Mouse (Mus musculus): ENCODE measurements around the gene Klf3. TPM values are rescaled to one million over a fixed set of nuclear protein-coding genes. Genes with fewer than 3 reads are reported as not detected.

Klf3 gene
- 10 to 100 TPM; 28.4 to 35.8 TPM for total RNA-seq (2021)
- long read RNA-seq, experiment 1, full-length matches to known transcripts, result 17 of 18 reads
- long read RNA-seq, experiment 1, partial matches to known transcripts, result 0 of 18 reads
- long read RNA-seq, experiment 1, other reads (novel, unspliced or antisense), result 1 of 18 reads
- long read RNA-seq, experiment 2, full-length matches to known transcripts, result 12 of 15 reads
- long read RNA-seq, experiment 2, partial matches to known transcripts, result 2 of 15 reads
- long read RNA-seq, experiment 2, other reads (novel, unspliced or antisense), result 1 of 15 reads

GRCm38 (mm10) chr5:64802795-64803719, at the start of gene Klf3:
Gene Klf3, plus strand, starts transcription at chr5:64803388.
- peak within 1 kb of the TSS; percentile 75 for H3K4me3 ChIP-seq
- H3K27ac ChIP-seq, result peak within 1 kb of the TSS; percentile 96
- DNase-seq (ENCODE audit: extremely low spot score in 1 of 2, low spot score in 2 of 2), result peak; percentile 78 to 85
- intact Hi-C loops (cut with DNase I), result loop anchor here (2.0 kb wide), 1 partner anchor 102 kb away; no protein-coding TSS in a partner anchor
- TF ChIP-seq CTCF (IDR thresholded peaks at IDR 0.05), result peak; percentile 3; the same call in 1 of the 2 replicates

GRCm38 (mm10) chr5:64762295-64762694, 40.9 kb upstream of the Klf3 start:
- intact Hi-C loops (cut with DNase I), result no loop called here
- no peak for TF ChIP-seq CTCF (IDR thresholded peaks at IDR 0.05)
- Histone ChIP-seq H3K4me3 (no peak overlapping the region), H3K27ac (no peak overlapping the region)
- no peak for DNase-seq (ENCODE audit: extremely low spot score in 1 of 2, low spot score in 2 of 2)

- no peak overlapping the region for H3K4me3 ChIP-seq
- intact Hi-C loops (cut with DNase I), result no loop called here
- H3K27ac ChIP-seq, result no peak overlapping the region
- TF ChIP-seq CTCF (IDR thresholded peaks at IDR 0.05), result no peak
- no peak for DNase-seq (ENCODE audit: extremely low spot score in 1 of 2, low spot score in 2 of 2)
These were observed 38.7 kb upstream of the Klf3 start for GRCm38 (mm10) chr5:64764452-64764851.

GRCm38 (mm10) chr5:64765765-64766164, 37.4 kb upstream of the Klf3 start:
- no peak for DNase-seq (ENCODE audit: extremely low spot score in 1 of 2, low spot score in 2 of 2)
- Histone ChIP-seq H3K27ac (no peak overlapping the region), H3K4me3 (no peak overlapping the region)
- intact Hi-C loops (cut with DNase I), result loop anchor here (2.0 kb wide), 1 partner anchor 33 kb away; no protein-coding TSS in a partner anchor
- TF ChIP-seq CTCF (IDR thresholded peaks at IDR 0.05), result no peak

GRCm38 (mm10) chr5:64766626-64767025, 36.6 kb upstream of the Klf3 start:
- no peak overlapping the region for H3K4me3 ChIP-seq
- no peak for DNase-seq (ENCODE audit: extremely low spot score in 1 of 2, low spot score in 2 of 2)
- intact Hi-C loops (cut with DNase I), result loop anchor here (2.0 kb wide), 1 partner anchor 32 kb away; no protein-coding TSS in a partner anchor
- TF ChIP-seq CTCF (IDR thresholded peaks at IDR 0.05), result no peak
- no peak overlapping the region for H3K27ac ChIP-seq

GRCm38 (mm10) chr5:64771619-64772018, 31.6 kb upstream of the Klf3 start:
- Histone ChIP-seq H3K27ac (no peak overlapping the region), H3K4me3 (no peak overlapping the region)
- intact Hi-C loops (cut with DNase I), result no loop called here
- no peak for DNase-seq (ENCODE audit: extremely low spot score in 1 of 2, low spot score in 2 of 2)
- no peak for TF ChIP-seq CTCF (IDR thresholded peaks at IDR 0.05)

GRCm38 (mm10) chr5:64778211-64778610, 25.0 kb upstream of the Klf3 start:
- no peak for DNase-seq (ENCODE audit: extremely low spot score in 1 of 2, low spot score in 2 of 2)
- intact Hi-C loops (cut with DNase I), result no loop called here

GRCm38 (mm10) chr5:64779285-64779684, 23.9 kb upstream of the Klf3 start:
- Histone ChIP-seq H3K27ac (no peak overlapping the region), H3K4me3 (no peak overlapping the region)
- TF ChIP-seq CTCF (IDR thresholded peaks at IDR 0.05), result no peak
- no peak for DNase-seq (ENCODE audit: extremely low spot score in 1 of 2, low spot score in 2 of 2)
- intact Hi-C loops (cut with DNase I), result no loop called here

More at GRCm38 (mm10) chr5:64778211-64778610, 25.0 kb upstream of the Klf3 start:
- Histone ChIP-seq H3K27ac (no peak overlapping the region), H3K4me3 (no peak overlapping the region)
- TF ChIP-seq CTCF (IDR thresholded peaks at IDR 0.05), result no peak

GRCm38 (mm10) chr5:64780778-64781177, 22.4 kb upstream of the Klf3 start:
- no peak overlapping the region for H3K4me3 ChIP-seq
- no peak for TF ChIP-seq CTCF (IDR thresholded peaks at IDR 0.05)
- no peak overlapping the region for H3K27ac ChIP-seq
- intact Hi-C loops (cut with DNase I), result no loop called here
- DNase-seq (ENCODE audit: extremely low spot score in 1 of 2, low spot score in 2 of 2), result no peak

- TF ChIP-seq CTCF (IDR thresholded peaks at IDR 0.05), result no peak
- DNase-seq (ENCODE audit: extremely low spot score in 1 of 2, low spot score in 2 of 2), result no peak
- Histone ChIP-seq H3K27ac (no peak overlapping the region), H3K4me3 (no peak overlapping the region)
- intact Hi-C loops (cut with DNase I), result no loop called here
These were observed 15.0 kb upstream of the Klf3 start for GRCm38 (mm10) chr5:64788175-64788574.

GRCm38 (mm10) chr5:64798209-64798608, 5.0 kb upstream of the Klf3 start:
- intact Hi-C loops (cut with DNase I), result loop anchor here (2.0 kb wide), 1 partner anchor 31 kb away; no protein-coding TSS in a partner anchor
- H3K27ac ChIP-seq, result no peak overlapping the region
- no peak for TF ChIP-seq CTCF (IDR thresholded peaks at IDR 0.05)
- DNase-seq (ENCODE audit: extremely low spot score in 1 of 2, low spot score in 2 of 2), result no peak
- H3K4me3 ChIP-seq, result no peak overlapping the region

GRCm38 (mm10) chr5:64801545-64801944, 1.6 kb upstream of the Klf3 start:
- intact Hi-C loops (cut with DNase I), result no loop called here

More at GRCm38 (mm10) chr5:64801545-64801944, 1.6 kb upstream of the Klf3 start:
- no peak overlapping the region for H3K4me3 ChIP-seq
- no peak for DNase-seq (ENCODE audit: extremely low spot score in 1 of 2, low spot score in 2 of 2)
- TF ChIP-seq CTCF (IDR thresholded peaks at IDR 0.05), result no peak
- no peak overlapping the region for H3K27ac ChIP-seq

Measured in left cerebral cortex, adult 2 months (tissue).